Mouse (Mus musculus) hindbrain, embryonic 16.5 days (tissue): ENCODE measurements around the gene Dnmt3a. TPM values are rescaled to one million over a fixed set of nuclear protein-coding genes. Genes with fewer than 3 reads are reported as not detected.

Source experiments
- ATAC-seq: fragments of 200-750 bp; cut with Nextera tagmentation; 2 replicates; pipeline ENCODE4 v1.8.0; 2017; ENCODE audit warnings: moderate TSS enrichment, moderate library complexity
- H3K27ac ChIP-seq: fragments of 300-500 bp; sonication (generic); 2 replicates; pipeline ENCODE4 v1.5.1; 2014; ENCODE audit warnings: low read depth, mild to moderate bottlenecking, control low read depth, low read length, moderate library complexity
- H3K27me3 ChIP-seq: fragments of 300-500 bp; sonication (generic); replicated peaks from 2 replicates; pipeline ENCODE4 v1.6.1; 2014; ENCODE audit warnings: low read length; ENCODE audit not compliant: control insufficient read depth, insufficient read depth
- H3K36me3 ChIP-seq: fragments of 300-500 bp; sonication (generic); 2 replicates; pipeline ENCODE4 v1.6.1; 2014; ENCODE audit warnings: mild to moderate bottlenecking, low read length, moderate library complexity, mixed read lengths; ENCODE audit not compliant: control insufficient read depth, insufficient read depth
- H3K4me1 ChIP-seq: fragments of 300-500 bp; sonication (generic); 2 replicates; pipeline ENCODE4 v1.6.1; 2014; ENCODE audit warnings: low read depth, low read length; ENCODE audit not compliant: control insufficient read depth, insufficient read depth
- H3K4me2 ChIP-seq: fragments of 300-500 bp; sonication (generic); 2 replicates; pipeline ENCODE4 v1.6.1; 2014; ENCODE audit warnings: mild to moderate bottlenecking, low read length, control low read depth, moderate library complexity
- H3K4me3 ChIP-seq: fragments of 300-500 bp; sonication (generic); 2 replicates; pipeline ENCODE4 v1.5.1; 2014; ENCODE audit warnings: mild to moderate bottlenecking, low read length, control low read depth, moderate library complexity
- H3K9ac ChIP-seq: fragments of 300-500 bp; sonication (generic); 2 replicates; pipeline ENCODE4 v1.6.1; 2014; ENCODE audit warnings: low read depth, mild to moderate bottlenecking, control low read depth, low read length, moderate library complexity
- H3K9me3 ChIP-seq: fragments of 300-500 bp; sonication (generic); 2 replicates; pipeline ENCODE4 v1.6.1; 2014; ENCODE audit warnings: mild to moderate bottlenecking, low read length, moderate library complexity; ENCODE audit not compliant: control insufficient read depth
- WGBS: fragments of 180-500 bp; shearing (Covaris S2); extraction: QIAGEN DNeasy Blood & Tissue Kit; methylation state at CpG from one replicate; pipeline ENCODE4 v1.1.7; 2014; 5-methylcytosine and 5-hydroxymethylcytosine counted together
- polyA plus RNA-seq: library from polyadenylated mRNA; unstranded; fragments of >200 nt; fragmentation: Nextera tagmentation; extraction: Ambion mirVana; gene quantifications from 2 replicates; pipeline ENCODE4 v1.2.1, GENCODE M21; 2015

Dnmt3a gene
- polyA plus RNA-seq, 1 experiment from 2014 or later = 104 TPM

DNA sequence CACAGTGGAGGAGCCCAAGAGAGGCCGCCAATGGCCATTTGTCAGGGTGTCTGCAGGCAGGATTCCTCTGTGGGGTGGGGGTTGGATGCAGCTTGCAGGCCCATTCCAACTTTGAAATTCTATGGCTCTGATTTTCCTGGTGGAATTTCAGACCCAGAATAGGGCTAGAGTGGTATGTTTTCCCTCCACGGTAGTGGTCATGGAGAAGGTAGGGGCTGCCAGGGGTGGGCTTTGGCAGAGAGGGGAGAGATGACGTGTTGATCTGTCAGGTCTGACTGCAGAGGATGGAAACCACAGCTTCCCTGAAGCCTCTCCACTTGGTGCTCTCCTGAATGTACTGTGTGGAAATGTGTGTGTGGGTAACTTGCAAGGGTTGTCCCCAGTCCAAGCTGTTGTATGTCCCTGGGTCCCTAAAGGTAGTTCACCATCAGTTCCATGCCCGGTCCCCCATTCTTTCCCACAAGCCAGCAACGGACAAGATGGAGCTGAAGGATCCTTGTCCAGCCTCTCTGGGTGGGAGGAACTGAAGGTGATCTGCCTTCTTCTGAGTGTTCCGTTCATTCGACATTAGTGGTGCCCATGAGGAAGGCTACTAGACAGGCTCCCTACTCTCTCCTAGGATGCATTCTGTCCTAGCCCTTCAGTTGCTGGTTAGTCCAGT, 3.8 kb downstream of the Dnmt3a start:
- Histone ChIP-seq H3K4me2 (no peak overlapping the region; the same call in 1 of the 2 replicates), H3K9ac (no peak overlapping the region), H3K27ac (no peak overlapping the region), H3K27me3 (no peaks in the 10 kb centered on the region), H3K4me3 (no peak overlapping the region), H3K9me3 (no peaks in the 10 kb centered on the region), H3K36me3 (no peaks in the 10 kb centered on the region), H3K4me1 (peaks cover 46% of the 10 kb centered on the region)
- 78% methylated on average over 7 of the region's 7 CpGs for WGBS
- no peak for ATAC-seq

GRCm38 (mm10) chr12:3810455-3810854, 4.6 kb downstream of the Dnmt3a start:
- Histone ChIP-seq H3K4me3 (no peak overlapping the region), H3K4me2 (peak overlapping the region; percentile 16; the same call in 1 of the 2 replicates), H3K36me3 (no peaks in the 10 kb centered on the region), H3K27ac (no peak overlapping the region), H3K9me3 (no peaks in the 10 kb centered on the region), H3K4me1 (peaks cover 49% of the 10 kb centered on the region), H3K9ac (no peak overlapping the region), H3K27me3 (no peaks in the 10 kb centered on the region)
- WGBS = 48% methylated on average over 4 of the region's 4 CpGs
- ATAC-seq = no peak

- Histone ChIP-seq H3K4me3 (no peak overlapping the region), H3K4me2 (peak overlapping the region; percentile 2; the same call in 1 of the 2 replicates), H3K9me3 (no peaks in the 10 kb centered on the region), H3K9ac (no peak overlapping the region), H3K27me3 (no peaks in the 10 kb centered on the region), H3K36me3 (no peaks in the 10 kb centered on the region), H3K27ac (0 out of 2 replicates have a peak overlapping the region, but pooled peaks have one; percentile 41), H3K4me1 (peaks cover 44% of the 10 kb centered on the region)
- 28% methylated on average over 5 of the region's 5 CpGs for WGBS
- no peak for ATAC-seq
These were observed 5.8 kb downstream of the Dnmt3a start for GRCm38 (mm10) chr12:3811596-3811995.

DNA sequence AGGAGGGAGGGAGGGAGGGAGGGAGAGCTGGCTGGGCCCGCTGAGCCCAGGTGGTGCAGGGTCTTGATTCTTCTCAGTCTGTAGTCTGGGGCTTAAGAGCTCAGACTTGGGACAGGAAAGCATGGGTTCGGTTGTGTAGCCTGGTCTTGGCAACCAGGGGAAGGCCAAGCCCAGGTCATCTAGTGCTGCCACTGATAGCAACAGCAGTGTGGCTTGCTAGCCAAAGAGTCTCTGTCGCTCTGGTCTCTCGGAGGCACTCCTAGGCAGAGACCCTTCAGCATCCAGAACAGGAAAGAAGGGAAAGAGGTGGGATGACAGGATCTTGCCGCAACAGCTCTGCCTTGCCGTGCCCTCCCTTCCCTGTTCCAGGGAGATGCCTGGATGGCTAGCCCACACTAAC, 6.4 kb downstream of the Dnmt3a start:
- Histone ChIP-seq H3K4me3 (no peak overlapping the region), H3K4me2 (no peak overlapping the region), H3K27me3 (no peaks in the 10 kb centered on the region), H3K9ac (no peak overlapping the region), H3K4me1 (peaks cover 51% of the 10 kb centered on the region), H3K36me3 (no peaks in the 10 kb centered on the region), H3K9me3 (no peaks in the 10 kb centered on the region), H3K27ac (no peak overlapping the region)
- ATAC-seq = no peak
- 60% methylated on average over 6 of the region's 6 CpGs for WGBS

- Histone ChIP-seq H3K27me3 (no peaks in the 10 kb centered on the region), H3K4me1 (peaks cover 59% of the 10 kb centered on the region), H3K4me2 (no peak overlapping the region), H3K36me3 (no peaks in the 10 kb centered on the region), H3K9ac (no peak overlapping the region), H3K9me3 (no peaks in the 10 kb centered on the region), H3K4me3 (no peak overlapping the region), H3K27ac (no peak overlapping the region)
- WGBS = 79% methylated on average over 8 of the region's 8 CpGs
- ATAC-seq = no peak
These were observed 7.3 kb downstream of the Dnmt3a start for GRCm38 (mm10) chr12:3813138-3813537.

DNA sequence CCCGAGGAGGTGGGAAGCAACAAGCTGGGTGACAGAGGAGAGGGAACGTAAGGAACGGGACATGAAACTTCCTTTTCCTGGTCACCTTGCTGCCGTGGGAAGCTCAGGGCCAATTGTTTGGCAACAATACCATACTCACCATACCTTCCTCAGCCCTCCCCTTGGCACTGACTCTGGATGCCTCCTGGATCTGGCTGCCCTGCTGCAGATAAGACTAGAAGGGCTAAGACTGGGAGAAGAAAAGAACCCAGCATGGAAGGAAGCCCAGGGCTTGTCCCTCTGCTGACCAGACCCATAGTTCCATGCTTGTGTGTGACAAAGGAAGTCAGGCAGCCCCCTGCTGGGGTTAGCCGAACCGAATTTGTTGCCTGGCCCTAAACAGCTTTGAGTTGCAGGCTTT, 9.6 kb downstream of the Dnmt3a start:
- WGBS = 40% methylated on average over 6 of the region's 6 CpGs
- Histone ChIP-seq H3K4me1 (peaks cover 52% of the 10 kb centered on the region), H3K36me3 (no peaks in the 10 kb centered on the region), H3K9me3 (no peaks in the 10 kb centered on the region), H3K4me2 (no peak overlapping the region), H3K27me3 (no peaks in the 10 kb centered on the region), H3K4me3 (no peak overlapping the region), H3K27ac (no peak overlapping the region), H3K9ac (no peak overlapping the region)
- no peak for ATAC-seq

DNA sequence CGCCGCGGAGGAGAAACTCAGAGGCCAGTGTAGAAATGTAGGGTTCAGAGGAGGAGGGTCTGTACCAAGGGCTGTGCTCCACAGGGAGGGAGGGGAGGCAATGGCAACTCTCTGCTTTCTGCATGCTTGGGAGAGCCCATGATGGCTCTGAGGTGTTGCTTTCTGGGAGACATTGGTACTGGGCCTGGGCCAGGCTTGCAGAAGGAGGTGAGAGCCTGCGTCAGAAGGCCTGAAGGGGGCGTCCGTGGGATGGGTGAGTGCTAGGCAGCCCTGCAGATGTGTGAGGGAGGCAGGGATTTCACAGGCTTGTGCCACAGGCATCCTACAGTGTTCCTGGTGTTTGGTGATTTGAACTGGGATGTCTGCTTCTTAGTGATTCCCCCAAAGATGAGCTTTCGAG, 11.2 kb downstream of the Dnmt3a start:
- ATAC-seq = no peak
- no peak overlapping the region for H3K27ac ChIP-seq
- no peaks in the 10 kb centered on the region for H3K9me3 ChIP-seq
- no peak overlapping the region for H3K9ac ChIP-seq
- H3K4me2 ChIP-seq = no peak overlapping the region
- no peaks in the 10 kb centered on the region for H3K36me3 ChIP-seq
- H3K4me1 ChIP-seq = peaks cover 38% of the 10 kb centered on the region
- 69% methylated on average over 7 of the region's 7 CpGs for WGBS
- no peak overlapping the region for H3K4me3 ChIP-seq
- H3K27me3 ChIP-seq = no peaks in the 10 kb centered on the region

GRCm38 (mm10) chr12:3817566-3817965, 11.8 kb downstream of the Dnmt3a start:
- H3K9me3 ChIP-seq = no peaks in the 10 kb centered on the region
- no peak for ATAC-seq
- no peak overlapping the region for H3K27ac ChIP-seq
- H3K4me3 ChIP-seq = no peak overlapping the region
- H3K36me3 ChIP-seq = no peaks in the 10 kb centered on the region
- peaks cover 34% of the 10 kb centered on the region for H3K4me1 ChIP-seq
- H3K9ac ChIP-seq = no peak overlapping the region
- WGBS = 70% methylated on average over 5 of the region's 5 CpGs
- H3K4me2 ChIP-seq = no peak overlapping the region
- no peaks in the 10 kb centered on the region for H3K27me3 ChIP-seq

DNA sequence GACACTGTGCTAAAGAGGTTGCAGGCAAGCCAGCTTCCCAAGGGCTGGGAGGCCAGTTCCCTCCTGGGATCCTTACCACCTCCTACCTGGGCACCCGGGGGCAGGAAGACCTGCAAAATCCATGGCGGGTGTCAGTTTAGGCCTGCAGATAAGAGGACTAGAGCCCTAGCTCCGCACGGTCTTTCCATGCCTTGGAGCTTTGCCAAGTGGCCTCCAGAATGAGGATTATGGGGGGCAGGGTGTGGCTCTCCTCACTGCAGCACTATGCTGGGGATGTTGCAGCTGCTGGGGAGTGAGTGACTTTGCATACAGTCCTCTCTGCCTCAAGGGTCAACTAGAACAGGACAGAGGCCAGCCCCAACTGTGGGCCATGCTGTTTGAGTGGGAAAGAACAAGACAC, 14.1 kb downstream of the Dnmt3a start:
- ATAC-seq = no peak
- Histone ChIP-seq H3K36me3 (no peaks in the 10 kb centered on the region), H3K9me3 (no peaks in the 10 kb centered on the region), H3K4me1 (peaks cover 43% of the 10 kb centered on the region), H3K27ac (no peak overlapping the region), H3K9ac (no peak overlapping the region), H3K4me2 (no peak overlapping the region), H3K4me3 (no peak overlapping the region), H3K27me3 (no peaks in the 10 kb centered on the region)
- 74% methylated on average over 4 of the region's 4 CpGs for WGBS
